Mouse (Mus musculus) layer of hippocampus, postnatal 36 days (tissue): ENCODE results near the gene Wdr18. TPM values are rescaled to one million over a fixed set of nuclear protein-coding genes. Genes with fewer than 3 reads are reported as not detected.

ENCODE experiments used
- DNase-seq, 2 experiments: peaks; one replicate each; pipeline ENCODE4 v3.0.0; 2022
- total RNA-seq, 2 experiments: library from RNA; stranded (reverse); gene quantifications; 2 replicates each; pipeline ENCODE4 v1.2.3; 2021

Wdr18 gene
- total RNA-seq, 2 experiments from 2014 or later = 43.2 to 48.2 TPM

DNA sequence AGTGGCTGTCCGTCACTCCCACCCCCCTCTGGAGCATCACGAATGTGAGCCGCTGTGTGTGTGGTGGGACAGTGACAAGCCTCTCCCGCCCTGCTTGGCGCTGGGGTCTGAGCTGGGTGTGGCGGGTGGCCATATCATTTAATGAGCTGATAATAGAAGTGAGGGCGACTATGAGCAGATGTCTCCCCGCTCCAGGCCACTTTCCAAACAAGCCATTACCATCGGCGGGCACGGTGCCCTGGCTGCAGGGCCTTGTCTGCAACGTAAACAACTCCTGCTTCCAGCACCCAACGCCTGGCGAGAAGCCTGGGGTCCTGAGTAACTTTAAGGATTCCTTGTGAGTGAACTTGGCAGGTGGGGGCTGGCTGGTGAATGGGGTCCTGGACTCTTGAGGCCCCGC lies 37.9 kb downstream of the Wdr18 start:
- DNase-seq = no peak

DNA sequence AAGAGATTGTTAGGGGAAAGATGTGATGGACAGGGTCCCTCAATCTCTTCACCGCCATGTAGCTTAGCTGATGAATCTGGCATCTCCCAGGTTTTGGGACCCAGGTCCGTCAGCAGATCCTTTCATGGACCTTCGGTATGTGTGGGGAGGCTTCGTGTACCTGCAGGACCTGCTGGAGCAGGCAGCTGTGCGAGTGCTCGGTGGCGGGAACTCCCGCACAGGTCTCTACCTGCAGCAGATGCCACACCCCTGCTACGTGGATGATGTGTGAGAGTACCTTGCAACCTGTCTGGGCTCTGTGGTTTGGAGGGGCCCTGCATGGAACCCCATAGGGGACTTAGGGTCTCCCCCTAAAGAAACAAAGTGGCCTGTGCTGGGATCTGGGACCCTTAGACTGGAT lies 42.0 kb downstream of the Wdr18 start:
- no peak for DNase-seq

GRCm38 (mm10) chr10:80002829-80003228 lies 42.9 kb downstream of the Wdr18 start:
- DNase-seq = no peak

GRCm38 (mm10) chr10:80003374-80004232 lies 43.7 kb downstream of the Wdr18 start:
- no peak for DNase-seq

GRCm38 (mm10) chr10:80004233-80004705 lies 44.3 kb downstream of the Wdr18 start:
- DNase-seq = no peak

DNA sequence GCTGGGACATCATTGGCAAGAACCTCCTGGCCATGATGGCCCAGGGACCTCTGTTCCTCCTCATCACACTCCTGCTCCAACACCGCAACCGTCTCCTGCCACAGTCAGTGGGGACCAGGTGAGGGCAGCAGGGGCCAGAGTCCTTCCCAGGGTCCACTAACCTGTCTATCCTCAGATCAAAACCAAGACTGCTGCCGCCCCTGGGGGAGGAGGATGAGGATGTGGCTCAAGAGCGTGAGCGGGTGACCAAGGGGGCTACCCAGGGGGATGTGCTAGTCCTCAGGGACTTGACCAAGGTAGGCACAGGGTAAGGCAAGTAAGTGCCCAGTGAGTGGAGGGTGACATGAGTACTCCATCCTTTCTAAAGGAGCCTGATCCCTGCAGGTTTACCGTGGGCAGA lies 51.8 kb downstream of the Wdr18 start:
- no peak for DNase-seq

GRCm38 (mm10) chr10:80013609-80014008 lies 53.7 kb downstream of the Wdr18 start:
- DNase-seq = no peak

DNA sequence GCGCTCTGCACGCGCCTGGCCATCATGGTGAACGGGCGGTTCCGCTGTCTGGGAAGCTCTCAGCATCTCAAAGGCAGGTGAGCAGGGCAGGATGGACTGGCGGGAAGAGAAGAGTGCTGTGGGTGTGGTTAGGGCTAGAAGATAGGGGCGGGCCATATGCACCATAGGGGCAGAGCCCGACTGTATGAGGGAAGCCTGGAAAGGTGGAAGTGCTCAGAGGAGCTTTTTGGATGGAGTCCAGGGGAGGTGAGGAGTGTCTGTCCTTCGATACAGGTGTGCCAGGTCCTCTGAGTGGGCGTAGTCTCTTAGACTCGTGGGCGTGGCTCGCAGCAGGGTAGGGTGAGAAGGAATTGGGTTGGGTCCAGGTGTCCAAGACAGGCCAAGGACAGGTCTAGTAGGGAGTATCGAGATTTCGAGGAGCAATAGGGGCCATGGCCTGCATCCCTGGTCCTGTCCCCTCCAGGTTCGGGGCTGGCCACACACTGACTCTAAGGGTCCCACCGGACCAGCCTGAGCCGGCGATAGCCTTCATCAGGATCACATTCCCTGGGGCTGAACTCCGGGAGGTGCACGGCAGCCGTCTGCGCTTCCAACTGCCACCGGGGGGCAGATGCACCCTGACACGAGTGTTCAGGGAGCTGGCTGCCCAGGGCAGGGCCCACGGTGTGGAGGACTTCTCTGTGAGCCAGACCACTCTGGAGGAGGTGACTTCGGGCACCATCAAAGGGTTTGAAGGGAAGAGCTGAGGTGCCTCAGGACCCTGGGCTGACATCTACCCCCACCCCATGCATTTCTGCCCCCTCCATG lies 54.7 kb downstream of the Wdr18 start:
- DNase-seq = no peak

- no peak for DNase-seq
These were observed 55.6 kb downstream of the Wdr18 start for GRCm38 (mm10) chr10:80015583-80015982.

GRCm38 (mm10) chr10:80016511-80016910 lies 56.6 kb downstream of the Wdr18 start, which contains the start of gene Arhgap45:
Arhgap45 (plus strand) TSS chr10:80016653.
- DNase-seq = no peak

- no peak for DNase-seq
These were observed 57.0 kb downstream of the Wdr18 start for GRCm38 (mm10) chr10:80016931-80017330.

DNA sequence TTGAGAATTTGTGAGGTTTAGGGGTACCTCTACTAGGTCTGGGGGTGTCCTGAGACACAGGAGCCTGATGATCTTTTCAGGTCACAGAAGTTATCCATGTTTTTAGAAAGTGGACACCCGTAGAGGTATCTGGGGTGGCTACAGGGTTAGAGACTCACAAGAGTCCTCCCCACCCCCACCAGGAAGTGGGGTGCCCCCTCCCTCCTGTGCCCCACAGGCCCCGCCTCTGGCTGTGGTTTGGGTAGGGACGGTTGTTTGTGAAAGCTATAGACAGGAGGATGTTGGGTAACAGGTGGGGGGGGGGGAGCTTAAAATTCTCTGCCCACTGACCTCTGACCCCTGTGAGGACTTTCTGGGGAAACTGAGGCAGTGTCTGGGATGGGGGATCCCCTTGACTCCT lies 57.4 kb downstream of the Wdr18 start:
- DNase-seq = no peak

- no peak for DNase-seq
These were observed 57.8 kb downstream of the Wdr18 start for GRCm38 (mm10) chr10:80017771-80018170.

- DNase-seq = no peak
These were observed 58.9 kb downstream of the Wdr18 start for GRCm38 (mm10) chr10:80018739-80019297.

GRCm38 (mm10) chr10:80019471-80020131 lies 59.6 kb downstream of the Wdr18 start:
- DNase-seq = no peak

Other genes starting within 250 kb of the Wdr18 start
- 100 to 1,000 TPM; 106 to 118 TPM for gene Hcn2, start 243.5 kb upstream of the Wdr18 start, total RNA-seq
- 10 to 100 TPM; 50.1 to 52.6 TPM for gene Polrmt, start 213.6 kb upstream of the Wdr18 start, total RNA-seq
- 1 to 10 TPM; 1.1 to 1.3 TPM for gene Fgf22, start 205.1 kb upstream of the Wdr18 start, total RNA-seq
- gene Rnf126, start 193.2 kb upstream of the Wdr18 start, total RNA-seq = 10 to 100 TPM; 81.4 to 82.9 TPM
- gene Fstl3, start 182.9 kb upstream of the Wdr18 start, total RNA-seq = 1 to 10 TPM; 1.3 to 1.8 TPM
- gene Prss57, start 169.2 kb upstream of the Wdr18 start, total RNA-seq = under 1 TPM; 0.47 to 0.73 TPM
- 100 to 1,000 TPM; 262 to 290 TPM for gene Palm, start 166.6 kb upstream of the Wdr18 start, total RNA-seq
- gene Misp, start 139.2 kb upstream of the Wdr18 start, total RNA-seq = 1 to 10 TPM in 1 of 2 experiments, under 1 TPM in 1; 0.82 to 1.4 TPM
- 10 to 100 TPM; 43.1 to 52.6 TPM for gene Ptbp1, start 105.7 kb upstream of the Wdr18 start, total RNA-seq
- 1 to 10 TPM in 1 of 2 experiments, not detected in 1; 1.0 TPM for gene Prtn3, start 85.7 kb upstream of the Wdr18 start, total RNA-seq
- 10 to 100 TPM; 28.4 to 28.7 TPM for gene Plppr3, start 85.5 kb upstream of the Wdr18 start, total RNA-seq
- gene Elane, start 73.9 kb upstream of the Wdr18 start, total RNA-seq = not detected
- not detected for gene Cfd, start 69.3 kb upstream of the Wdr18 start, total RNA-seq
- gene Med16, start 51.2 kb upstream of the Wdr18 start, total RNA-seq = 10 to 100 TPM; 53.0 to 54.1 TPM
- not detected for gene Gm26602, start 49.3 kb upstream of the Wdr18 start, total RNA-seq
- 1 to 10 TPM; 6.4 to 6.8 TPM for gene Kiss1r, start 43.2 kb upstream of the Wdr18 start, total RNA-seq
- 100 to 1,000 TPM; 397 to 399 TPM for gene R3hdm4, start 38.9 kb upstream of the Wdr18 start, total RNA-seq
- 1 to 10 TPM; 4.8 to 5.1 TPM for gene Arid3a, start 33.1 kb upstream of the Wdr18 start, total RNA-seq
- under 1 TPM; 0.10 TPM for gene Grin3b, start 10.6 kb downstream of the Wdr18 start, total RNA-seq
- gene Tmem259, start 24.2 kb downstream of the Wdr18 start, total RNA-seq = 100 to 1,000 TPM; 117 to 124 TPM
- 1 to 10 TPM; 5.5 to 6.6 TPM for gene Cnn2, start 28.4 kb downstream of the Wdr18 start, total RNA-seq
- gene Abca7, start 36.3 kb downstream of the Wdr18 start, total RNA-seq = 10 to 100 TPM; 10.9 to 11.0 TPM
- gene Arhgap45, start 56.5 kb downstream of the Wdr18 start, total RNA-seq = 1 to 10 TPM; 3.2 to 4.2 TPM
- gene Polr2e, start 79.6 kb downstream of the Wdr18 start, total RNA-seq = 10 to 100 TPM; 74.8 to 86.0 TPM
- 100 to 1,000 TPM; 445 to 446 TPM for gene Gpx4, start 87.0 kb downstream of the Wdr18 start, total RNA-seq
- gene Sbno2, start 145.4 kb downstream of the Wdr18 start, total RNA-seq = 10 to 100 TPM; 17.2 to 20.7 TPM
- gene Stk11, start 155.7 kb downstream of the Wdr18 start, total RNA-seq = 10 to 100 TPM; 93.3 to 95.9 TPM
- 100 to 1,000 TPM; 324 to 369 TPM for gene Atp5d, start 178.5 kb downstream of the Wdr18 start, total RNA-seq
- gene Cbarp, start 180.7 kb downstream of the Wdr18 start, total RNA-seq = 100 to 1,000 TPM; 336 to 379 TPM
- gene Midn, start 188.1 kb downstream of the Wdr18 start, total RNA-seq = 10 to 100 TPM; 58.9 to 62.6 TPM
- 10 to 100 TPM; 58.5 to 63.4 TPM for gene Cirbp, start 205.8 kb downstream of the Wdr18 start, total RNA-seq
- gene 1600002K03Rik, start 212.8 kb downstream of the Wdr18 start, total RNA-seq = 1 to 10 TPM; 6.4 to 6.9 TPM
- gene Efna2, start 219.3 kb downstream of the Wdr18 start, total RNA-seq = 1 to 10 TPM; 9.0 to 9.6 TPM